Mouse (Mus musculus): ENCODE results near the gene Rad51ap1.
A peak's percentile ranks its signal among the peaks of the same experiment; 100 is the strongest.

The Rad51ap1 gene

GRCm38 (mm10) chr6:126939487-126940171, at the start of gene Rad51ap1, which contains the start of gene D6Wsu163e:
Rad51ap1 (minus strand) TSS chr6:126939587.
D6Wsu163e (plus strand) TSS chr6:126939962.
- peak; percentile 39 for DNase-seq (ENCODE audit: extremely low read depth, low read depth, low spot score)

- DNase-seq (ENCODE audit: extremely low read depth, low read depth, low spot score), result no peak
Measured at GRCm38 (mm10) chr6:126981539-126982234, 42.3 kb upstream of the Rad51ap1 start.

GRCm38 (mm10) chr6:126966241-126967026, 27.0 kb upstream of the Rad51ap1 start:
- DNase-seq (ENCODE audit: extremely low read depth, low read depth, low spot score), result no peak

GRCm38 (mm10) chr6:126963426-126963825, 24.0 kb upstream of the Rad51ap1 start:
- no peak for DNase-seq (ENCODE audit: extremely low read depth, low read depth, low spot score)

- no peak for DNase-seq (ENCODE audit: extremely low read depth, low read depth, low spot score)
Measured at GRCm38 (mm10) chr6:126962709-126963108, 23.3 kb upstream of the Rad51ap1 start.

GRCm38 (mm10) chr6:126961371-126962018, 22.1 kb upstream of the Rad51ap1 start:
- DNase-seq (ENCODE audit: extremely low read depth, low read depth, low spot score), result no peak

GRCm38 (mm10) chr6:126955734-126956133, 16.3 kb upstream of the Rad51ap1 start:
- no peak for DNase-seq (ENCODE audit: extremely low read depth, low read depth, low spot score)

- DNase-seq (ENCODE audit: extremely low read depth, low read depth, low spot score), result no peak
Measured at GRCm38 (mm10) chr6:126948336-126948735, 8.9 kb upstream of the Rad51ap1 start.

DNA sequence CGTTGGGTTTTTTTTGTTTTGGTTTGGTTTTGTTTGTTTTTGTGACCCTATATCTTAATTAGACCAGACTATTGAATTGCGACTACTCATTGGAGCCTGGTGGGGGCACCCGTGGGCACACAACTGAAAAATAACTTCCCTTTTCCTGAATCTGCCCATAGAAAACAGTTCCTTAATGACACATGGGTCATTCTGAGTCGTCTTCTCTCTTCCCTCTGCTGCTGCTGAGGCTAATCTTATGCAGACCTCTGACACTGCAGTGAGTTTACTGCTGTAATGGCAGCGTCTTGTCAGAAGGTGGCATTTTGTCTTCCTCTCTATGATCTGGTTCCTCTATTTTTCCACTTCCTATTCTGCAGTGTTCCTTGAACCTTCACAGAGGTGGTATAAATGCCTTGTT, 1.1 kb upstream of the Rad51ap1 start:
- DNase-seq (ENCODE audit: extremely low read depth, low read depth, low spot score), result no peak

- no peak for DNase-seq (ENCODE audit: extremely low read depth, low read depth, low spot score)
Measured at GRCm38 (mm10) chr6:126938853-126939486, 417 bp downstream of the Rad51ap1 start.

DNA sequence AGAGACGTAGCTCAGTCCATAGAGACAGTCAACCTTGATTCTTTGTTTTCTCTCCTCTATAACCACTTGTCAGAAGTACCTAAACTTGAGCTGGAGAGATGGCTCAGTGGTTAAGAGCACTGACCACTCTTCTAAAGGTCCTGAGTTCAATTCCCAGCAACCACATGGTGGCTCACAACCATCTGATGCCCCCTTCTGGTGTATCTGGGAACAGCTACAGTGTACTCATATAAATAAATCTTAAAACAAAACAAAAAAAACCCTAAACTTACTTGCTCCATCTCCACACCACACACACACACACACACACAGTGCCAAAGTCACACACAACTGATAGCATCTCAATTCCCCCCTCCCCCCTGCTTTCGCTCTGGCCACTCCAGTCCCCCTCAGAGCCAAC, 1.3 kb downstream of the Rad51ap1 start:
- DNase-seq (ENCODE audit: extremely low read depth, low read depth, low spot score), result no peak

DNA sequence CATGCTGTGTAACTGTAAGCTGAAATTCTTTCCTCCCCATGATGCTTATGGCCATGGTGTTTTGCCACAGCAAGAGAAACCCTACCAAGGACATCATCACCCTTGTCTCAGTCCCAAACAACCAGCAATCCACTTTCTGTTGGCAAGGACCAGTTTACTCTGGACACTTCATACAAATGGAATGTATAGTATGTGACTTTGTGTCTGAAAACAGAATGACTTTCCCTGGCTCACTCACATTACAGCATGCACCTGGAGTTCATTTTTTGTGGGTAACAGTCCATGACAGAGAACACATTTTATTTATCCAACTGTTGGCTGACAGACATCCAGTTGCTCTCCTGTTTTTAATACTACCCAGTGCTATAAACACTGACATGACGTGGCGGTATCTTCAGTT, 6.5 kb downstream of the Rad51ap1 start:
- no peak for DNase-seq (ENCODE audit: extremely low read depth, low read depth, low spot score)

DNA sequence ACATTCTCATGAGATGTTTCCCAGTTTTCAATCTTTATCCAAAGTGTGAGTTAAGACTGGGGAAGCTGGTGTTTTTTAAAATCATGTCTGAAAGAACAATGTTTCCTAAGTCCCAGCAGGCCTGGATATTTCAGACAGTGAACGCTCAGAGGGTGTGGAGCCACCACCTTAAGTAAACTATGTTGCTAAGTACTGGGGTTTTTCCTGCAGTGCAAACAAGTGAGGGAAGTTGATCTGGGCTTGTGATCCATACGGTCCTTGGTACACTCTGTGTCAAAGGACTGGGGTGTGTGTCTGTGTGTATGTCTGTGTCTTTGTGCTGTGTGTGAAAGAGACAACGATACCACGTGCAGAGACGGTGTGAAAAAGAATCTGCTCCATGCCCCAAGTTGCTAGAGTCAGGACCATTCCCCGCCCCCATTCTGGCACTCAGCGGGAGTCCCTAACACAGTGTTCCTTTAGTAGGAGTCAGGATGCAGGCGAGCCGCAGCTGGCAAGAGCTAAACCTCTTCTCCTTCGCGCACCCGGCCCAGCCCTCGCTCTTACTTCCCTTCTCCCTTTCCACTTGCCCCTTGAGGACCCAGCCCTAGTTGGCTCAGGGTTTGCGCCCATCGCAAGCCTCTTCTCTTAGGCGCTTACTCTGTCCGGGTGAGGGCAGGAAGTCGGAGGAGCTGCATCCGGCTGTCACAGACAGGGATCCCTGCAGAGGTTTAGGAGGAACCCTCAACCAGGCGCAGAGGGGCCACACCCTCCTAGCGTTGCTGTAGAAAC, 18.1 kb downstream of the Rad51ap1 start, which contains the start of gene Dyrk4:
Dyrk4 (minus strand) TSS at position 729 of the 771 bp plus-strand sequence.
- no peak for DNase-seq (ENCODE audit: extremely low read depth, low read depth, low spot score)

- no peak for DNase-seq (ENCODE audit: extremely low read depth, low read depth, low spot score)
Measured at GRCm38 (mm10) chr6:126914928-126915327, 24.5 kb downstream of the Rad51ap1 start.

DNA sequence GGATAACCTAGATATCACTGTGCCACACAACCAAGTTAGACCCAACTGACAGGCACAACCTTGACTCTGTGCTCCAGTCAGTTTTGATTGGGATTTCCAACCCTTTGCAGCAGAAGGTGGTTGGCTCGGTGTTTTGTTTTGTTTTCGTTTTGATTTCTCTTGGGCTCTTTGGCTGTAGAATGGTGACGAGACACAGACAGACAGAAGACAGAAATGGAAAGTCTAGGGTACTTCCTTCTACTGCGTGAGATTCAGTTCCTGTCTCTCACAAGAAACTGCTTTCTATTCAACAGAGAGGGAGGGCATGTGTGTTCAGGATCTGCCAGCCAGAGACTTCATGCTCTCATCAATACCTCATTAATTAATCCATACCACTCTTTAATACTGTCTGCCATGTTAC, 28.7 kb downstream of the Rad51ap1 start:
- no peak for DNase-seq (ENCODE audit: extremely low read depth, low read depth, low spot score)

- DNase-seq (ENCODE audit: extremely low read depth, low read depth, low spot score), result no peak
Measured at GRCm38 (mm10) chr6:126907876-126908275, 31.5 kb downstream of the Rad51ap1 start.

- DNase-seq (ENCODE audit: extremely low read depth, low read depth, low spot score), result no peak
Measured at GRCm38 (mm10) chr6:126907378-126907777, 32.0 kb downstream of the Rad51ap1 start.

DNA sequence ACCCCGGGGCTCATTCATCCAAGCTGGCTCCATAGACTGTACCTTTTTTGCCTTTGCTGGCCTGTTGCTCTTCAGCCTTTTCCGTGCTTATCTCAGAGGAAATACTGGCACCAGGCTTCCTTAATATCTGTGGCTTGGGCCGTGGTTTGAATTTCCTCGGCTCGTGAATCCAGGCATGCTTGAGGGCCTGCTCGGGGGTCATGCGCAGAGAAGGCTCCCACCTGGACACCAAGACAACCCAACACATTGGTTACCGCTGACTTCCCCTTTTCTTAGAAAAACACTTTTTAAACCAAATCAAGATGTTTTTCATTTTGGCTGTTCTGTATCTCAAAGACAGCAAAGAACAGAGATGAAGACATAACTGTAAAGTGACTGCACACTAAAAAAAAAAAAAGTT, 62.3 kb downstream of the Rad51ap1 start:
- DNase-seq (ENCODE audit: extremely low read depth, low read depth, low spot score), result no peak

Measured in fat pad, adult 2 months (tissue).